Mouse (Mus musculus) intestine, embryonic 15.5 days (tissue): Measurements from ENCODE around the gene Olfr92. TPM values are rescaled to one million over a fixed set of nuclear protein-coding genes. Genes with fewer than 3 reads are reported as not detected.
A peak's percentile ranks its signal among the peaks of the same experiment; 100 is the strongest.
"Not testable (repeated sequence)": the region's sequence is repeated elsewhere in the genome, so short reads cannot be mapped to it uniquely, and the experiment has no call there.

Experiments used
- ATAC-seq: fragments of 200-750 bp; cut with Nextera tagmentation; 2 replicates; pipeline ENCODE4 v1.8.0; 2017; ENCODE audit warnings: moderate TSS enrichment, moderate library complexity
- H3K27ac ChIP-seq: fragments of 300-500 bp; sonication (generic); 2 replicates; pipeline ENCODE4 v1.5.1; 2015; ENCODE audit warnings: mild to moderate bottlenecking, inconsistent platforms
- H3K27me3 ChIP-seq: fragments of 300-500 bp; sonication (generic); replicated peaks from 2 replicates; pipeline ENCODE4 v1.6.1; 2015; ENCODE audit warnings: inconsistent platforms
- H3K36me3 ChIP-seq: fragments of 300-500 bp; sonication (generic); 2 replicates; pipeline ENCODE4 v1.6.1; 2015; ENCODE audit warnings: inconsistent platforms
- H3K4me1 ChIP-seq: fragments of 300-500 bp; sonication (generic); replicated peaks from 2 replicates; pipeline ENCODE4 v1.6.1; 2015; ENCODE audit warnings: inconsistent platforms
- H3K4me2 ChIP-seq: fragments of 300-500 bp; sonication (generic); replicated peaks from 2 replicates; pipeline ENCODE4 v1.6.1; 2015; ENCODE audit warnings: mild to moderate bottlenecking, inconsistent platforms
- H3K4me3 ChIP-seq: fragments of 300-500 bp; sonication (generic); replicated peaks from 2 replicates; pipeline ENCODE4 v1.5.1; 2015; ENCODE audit warnings: inconsistent platforms
- H3K9ac ChIP-seq: fragments of 300-500 bp; sonication (generic); 2 replicates; pipeline ENCODE4 v1.6.1; 2015; ENCODE audit warnings: inconsistent platforms
- H3K9me3 ChIP-seq: fragments of 300-500 bp; sonication (generic); 2 replicates; pipeline ENCODE4 v1.6.1; 2016; ENCODE audit warnings: inconsistent platforms
- WGBS: fragments of 180-500 bp; shearing (Covaris S2); methylation state at CpG from one replicate; pipeline ENCODE4 v1.1.7; 2015; 5-methylcytosine and 5-hydroxymethylcytosine counted together
- polyA plus RNA-seq: library from polyadenylated mRNA; unstranded; fragments of >200 nt; fragmentation: Nextera tagmentation; extraction: Ambion mirVana; gene quantifications from 2 replicates; pipeline ENCODE4 v1.2.1, GENCODE M21; 2015

Olfr92 gene
- not detected in 2 replicates for polyA plus RNA-seq

GRCm38 (mm10) chr17:37119988-37120387 lies at the start of gene Olfr92:
TSS of gene Olfr92 (minus strand) at chr17:37120088.
- ATAC-seq, result no peak
- WGBS, result 88% methylated on average over 2 of the region's 2 CpGs
- no peaks in the 10 kb centered on the region for H3K36me3 ChIP-seq
- H3K27ac ChIP-seq, result no peak within 1 kb of the TSS
- H3K4me3 ChIP-seq, result no peak within 1 kb of the TSS
- H3K4me2 ChIP-seq, result no peak within 1 kb of the TSS
- H3K4me1 ChIP-seq, result no peaks in the 10 kb centered on the region
- no peaks in the 10 kb centered on the region for H3K9me3 ChIP-seq
- H3K9ac ChIP-seq, result no peak within 1 kb of the TSS
- H3K27me3 ChIP-seq, result no peaks in the 10 kb centered on the region

GRCm38 (mm10) chr17:37161394-37161793 lies 41.5 kb upstream of the Olfr92 start, which contains the start of gene Olfr93:
TSS of gene Olfr93 (minus strand) at chr17:37161494.
- Histone ChIP-seq H3K4me1 (no peaks in the 10 kb centered on the region), H3K9ac (no peak within 1 kb of the TSS), H3K27ac (no peak within 1 kb of the TSS), H3K27me3 (no peaks in the 10 kb centered on the region), H3K4me3 (no peak within 1 kb of the TSS), H3K4me2 (no peak within 1 kb of the TSS), H3K9me3 (no peaks in the 10 kb centered on the region), H3K36me3 (no peaks in the 10 kb centered on the region)
- ATAC-seq, result no peak

GRCm38 (mm10) chr17:37131366-37131765 lies 11.5 kb upstream of the Olfr92 start:
- not testable (repeated sequence) for H3K27me3 ChIP-seq, H3K36me3 ChIP-seq, H3K4me3 ChIP-seq, H3K4me1 ChIP-seq, H3K9ac ChIP-seq, H3K4me2 ChIP-seq, H3K27ac ChIP-seq, H3K9me3 ChIP-seq, ATAC-seq
- WGBS, result 73% methylated on average over 4 of the region's 4 CpGs

GRCm38 (mm10) chr17:37098178-37098577 lies 21.7 kb downstream of the Olfr92 start, which contains the start of gene Olfr91:
TSS of gene Olfr91 (minus strand) at chr17:37098278.
- WGBS, result 81% methylated on average over 1 of the region's 1 CpGs
- Histone ChIP-seq H3K9me3 (no peaks in the 10 kb centered on the region), H3K4me2 (no peak within 1 kb of the TSS), H3K4me3 (no peak within 1 kb of the TSS), H3K9ac (no peak within 1 kb of the TSS), H3K27me3 (no peaks in the 10 kb centered on the region), H3K27ac (no peak within 1 kb of the TSS), H3K4me1 (no peaks in the 10 kb centered on the region), H3K36me3 (no peaks in the 10 kb centered on the region)
- ATAC-seq, result no peak

- Histone ChIP-seq H3K4me3 (no peak overlapping the region), H3K36me3 (no peaks in the 10 kb centered on the region), H3K9me3 (no peaks in the 10 kb centered on the region), H3K27ac (no peak overlapping the region), H3K4me1 (no peaks in the 10 kb centered on the region), H3K4me2 (no peak overlapping the region), H3K27me3 (no peaks in the 10 kb centered on the region), H3K9ac (no peak overlapping the region)
- WGBS, result 77% methylated on average over 5 of the region's 5 CpGs
- ATAC-seq, result no peak
These were observed 26.6 kb downstream of the Olfr92 start for GRCm38 (mm10) chr17:37093289-37093688.

GRCm38 (mm10) chr17:37092198-37092597 lies 27.7 kb downstream of the Olfr92 start:
- no peak overlapping the region for H3K4me2 ChIP-seq
- no peak overlapping the region for H3K27ac ChIP-seq
- H3K36me3 ChIP-seq, result no peaks in the 10 kb centered on the region
- H3K4me3 ChIP-seq, result no peak overlapping the region
- H3K4me1 ChIP-seq, result no peaks in the 10 kb centered on the region
- ATAC-seq, result no peak
- H3K9ac ChIP-seq, result no peak overlapping the region
- H3K27me3 ChIP-seq, result no peaks in the 10 kb centered on the region
- WGBS, result 62% methylated on average over 1 of the region's 1 CpGs
- H3K9me3 ChIP-seq, result no peaks in the 10 kb centered on the region

- no peak within 1 kb of the TSS for H3K4me2 ChIP-seq
- no peak within 1 kb of the TSS for H3K9ac ChIP-seq
- ATAC-seq, result no peak
- no peak within 1 kb of the TSS for H3K27ac ChIP-seq
- H3K4me1 ChIP-seq, result no peaks in the 10 kb centered on the region
- no peaks in the 10 kb centered on the region for H3K36me3 ChIP-seq
- no peak within 1 kb of the TSS for H3K4me3 ChIP-seq
- no peaks in the 10 kb centered on the region for H3K27me3 ChIP-seq
- no peaks in the 10 kb centered on the region for H3K9me3 ChIP-seq
These were observed 31.5 kb downstream of the Olfr92 start, which contains the start of gene Olfr90 for GRCm38 (mm10) chr17:37088399-37088798. TSS of gene Olfr90 (minus strand) at chr17:37088499.

GRCm38 (mm10) chr17:37085545-37085944 lies 34.3 kb downstream of the Olfr92 start:
- no peaks in the 10 kb centered on the region for H3K4me1 ChIP-seq
- no peak for ATAC-seq
- no peaks in the 10 kb centered on the region for H3K27me3 ChIP-seq
- no peak overlapping the region for H3K4me2 ChIP-seq
- no peaks in the 10 kb centered on the region for H3K36me3 ChIP-seq
- 75% methylated on average over 10 of the region's 10 CpGs for WGBS
- H3K9me3 ChIP-seq, result no peaks in the 10 kb centered on the region
- H3K4me3 ChIP-seq, result no peak overlapping the region
- no peak overlapping the region for H3K27ac ChIP-seq
- H3K9ac ChIP-seq, result no peak overlapping the region

GRCm38 (mm10) chr17:37084632-37085031 lies 35.3 kb downstream of the Olfr92 start:
- no peaks in the 10 kb centered on the region for H3K9me3 ChIP-seq
- H3K4me2 ChIP-seq, result no peak overlapping the region
- 70% methylated on average over 5 of the region's 5 CpGs for WGBS
- H3K27ac ChIP-seq, result no peak overlapping the region
- H3K4me1 ChIP-seq, result no peaks in the 10 kb centered on the region
- no peaks in the 10 kb centered on the region for H3K27me3 ChIP-seq
- H3K36me3 ChIP-seq, result no peaks in the 10 kb centered on the region
- no peak overlapping the region for H3K4me3 ChIP-seq
- H3K9ac ChIP-seq, result no peak overlapping the region
- no peak for ATAC-seq

- Histone ChIP-seq H3K4me2 (no peak overlapping the region), H3K4me1 (no peaks in the 10 kb centered on the region), H3K27me3 (no peaks in the 10 kb centered on the region), H3K36me3 (no peaks in the 10 kb centered on the region), H3K9ac (no peak overlapping the region), H3K9me3 (no peaks in the 10 kb centered on the region), H3K4me3 (no peak overlapping the region), H3K27ac (no peak overlapping the region)
- peak; percentile 77 for ATAC-seq
- 3% methylated on average over 8 of the region's 8 CpGs for WGBS
These were observed 36.6 kb downstream of the Olfr92 start for GRCm38 (mm10) chr17:37083327-37083726.

- no peak overlapping the region for H3K4me3 ChIP-seq
- no peaks in the 10 kb centered on the region for H3K36me3 ChIP-seq
- H3K9ac ChIP-seq, result no peak overlapping the region
- 87% methylated on average over 4 of the region's 4 CpGs for WGBS
- no peaks in the 10 kb centered on the region for H3K27me3 ChIP-seq
- H3K4me1 ChIP-seq, result no peaks in the 10 kb centered on the region
- no peak overlapping the region for H3K4me2 ChIP-seq
- no peak overlapping the region for H3K27ac ChIP-seq
- H3K9me3 ChIP-seq, result no peaks in the 10 kb centered on the region
- ATAC-seq, result no peak
These were observed 38.2 kb downstream of the Olfr92 start for GRCm38 (mm10) chr17:37081659-37082058.

GRCm38 (mm10) chr17:37080119-37080518 lies 39.8 kb downstream of the Olfr92 start:
- no peak overlapping the region for H3K4me2 ChIP-seq
- no peaks in the 10 kb centered on the region for H3K9me3 ChIP-seq
- H3K27me3 ChIP-seq, result no peaks in the 10 kb centered on the region
- no peaks in the 10 kb centered on the region for H3K36me3 ChIP-seq
- H3K4me3 ChIP-seq, result no peak overlapping the region
- ATAC-seq, result no peak
- no peaks in the 10 kb centered on the region for H3K4me1 ChIP-seq
- WGBS, result 17% methylated on average over 5 of the region's 5 CpGs
- H3K9ac ChIP-seq, result no peak overlapping the region
- H3K27ac ChIP-seq, result no peak overlapping the region

- no peaks in the 10 kb centered on the region for H3K27me3 ChIP-seq
- no peak for ATAC-seq
- H3K9me3 ChIP-seq, result no peaks in the 10 kb centered on the region
- H3K4me2 ChIP-seq, result no peak overlapping the region
- WGBS, result 44% methylated on average over 2 of the region's 2 CpGs
- H3K27ac ChIP-seq, result no peak overlapping the region
- no peak overlapping the region for H3K4me3 ChIP-seq
- no peak overlapping the region for H3K9ac ChIP-seq
- H3K36me3 ChIP-seq, result no peaks in the 10 kb centered on the region
- no peaks in the 10 kb centered on the region for H3K4me1 ChIP-seq
These were observed 40.9 kb downstream of the Olfr92 start for GRCm38 (mm10) chr17:37078990-37079389.
